Mouse (Mus musculus): Measurements from ENCODE around the gene Tgfb1i1.

DNA sequence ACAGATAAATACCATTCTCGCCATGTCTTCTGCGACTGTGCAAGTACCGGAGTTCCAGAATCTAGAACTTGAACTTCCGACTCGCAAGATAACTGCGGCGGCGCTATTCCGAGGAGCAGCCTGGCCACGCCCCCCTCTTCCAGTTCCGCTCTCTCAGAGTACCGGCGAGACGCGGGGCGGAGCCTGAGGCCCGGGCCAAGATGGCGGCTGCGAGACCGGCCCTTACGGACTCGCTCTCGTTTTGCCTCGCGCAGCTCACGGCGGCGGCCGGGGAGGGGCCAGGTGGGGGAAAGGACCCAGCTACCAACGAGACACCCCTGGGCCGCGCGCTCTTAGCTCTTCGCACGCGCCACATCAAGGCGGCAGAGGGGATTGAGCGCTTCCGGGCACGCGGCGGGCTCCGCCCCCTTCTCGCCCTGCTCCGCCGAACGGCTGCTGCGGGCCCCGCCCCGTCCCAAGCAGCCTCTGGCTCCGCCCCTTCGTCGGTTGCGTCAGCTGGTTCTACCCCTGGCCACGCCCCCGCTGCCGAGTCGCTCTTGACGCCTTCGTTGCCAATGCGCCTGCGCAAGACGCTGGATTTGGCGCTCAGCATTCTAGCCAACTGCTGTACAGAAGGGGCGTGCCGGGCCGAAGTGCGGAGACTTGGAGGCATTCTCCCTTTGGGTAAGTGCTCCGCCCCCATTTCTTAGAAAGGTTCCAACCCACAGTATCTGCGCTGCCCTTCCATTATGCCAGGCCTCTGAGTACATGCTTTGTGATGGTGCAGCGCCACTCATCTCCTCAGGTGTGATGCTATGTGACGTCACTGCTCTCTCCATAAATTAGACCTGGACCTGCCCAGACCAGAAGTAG, 8.5 kb upstream of the Tgfb1i1 start, which contains the start of gene 9130023H24Rik:
- TF ChIP-seq POU5F1 (IDR thresholded peaks at IDR 0.05; ENCODE audit: borderline replicate concordance, low read length) (no peak), CTCF (conservative IDR thresholded peaks at IDR 0.05; ENCODE audit: low read length) (no peak), NANOG (IDR thresholded peaks at IDR 0.05; ENCODE audit: borderline replicate concordance, low read length) (no peak)

Data from E14TG2a.4 (cell line).